Mouse (Mus musculus) neural tube, embryonic 13.5 days (tissue): Measurements from ENCODE around the gene Apon. TPM values are rescaled to one million over a fixed set of nuclear protein-coding genes. Genes with fewer than 3 reads are reported as not detected.

Experiments
- polyA plus RNA-seq: library from polyadenylated mRNA; unstranded; fragments of >200 nt; fragmentation: Nextera tagmentation; extraction: Ambion mirVana; gene quantifications from 2 replicates; pipeline ENCODE4 v1.2.1, GENCODE M21; 2015

Apon gene
- polyA plus RNA-seq, 1 experiment from 2014 or later = 0.32 TPM

Other genes with a start within 250 kb of the Apon start
- gene Hsd17b6, start 246.5 kb upstream of the Apon start, polyA plus RNA-seq = not detected in 2 replicates
- 32.1 and 35.9 TPM in 2 replicates for gene Prim1, start 238.9 kb upstream of the Apon start, polyA plus RNA-seq
- 612 and 618 TPM in 2 replicates for gene Naca, start 218.5 kb upstream of the Apon start, polyA plus RNA-seq
- gene Ptges3, start 195.1 kb upstream of the Apon start, polyA plus RNA-seq = 448 and 456 TPM in 2 replicates
- gene Atp5b, start 170.8 kb upstream of the Apon start, polyA plus RNA-seq = 2,119 and 2,171 TPM in 2 replicates
- gene Baz2a, start 162.5 kb upstream of the Apon start, polyA plus RNA-seq = 10.9 and 12.2 TPM in 2 replicates
- 12.4 and 12.7 TPM in 2 replicates for gene Rbms2, start 73.8 kb upstream of the Apon start, polyA plus RNA-seq
- gene Gls2, start 59.6 kb upstream of the Apon start, polyA plus RNA-seq = 1.1 and 1.7 TPM in 2 replicates
- 21.3 and 21.5 TPM in 2 replicates for gene Spryd4, start 42.3 kb upstream of the Apon start, polyA plus RNA-seq
- not detected in 2 replicates for gene Mip, start 28.3 kb upstream of the Apon start, polyA plus RNA-seq
- 24.0 and 31.2 TPM in 2 replicates for gene Timeless, start 22.0 kb upstream of the Apon start, polyA plus RNA-seq
- not detected in 2 replicates for gene Apof, start 14.6 kb downstream of the Apon start, polyA plus RNA-seq
- 22.6 and 23.7 TPM in 2 replicates for gene Stat2, start 16.5 kb downstream of the Apon start, polyA plus RNA-seq
- gene Il23a, start 44.7 kb downstream of the Apon start, polyA plus RNA-seq = 0.25 and 0.38 TPM in 2 replicates
- 22.2 and 24.3 TPM in 2 replicates for gene Pan2, start 49.2 kb downstream of the Apon start, polyA plus RNA-seq
- 221 and 241 TPM in 2 replicates for gene Cnpy2, start 68.4 kb downstream of the Apon start, polyA plus RNA-seq
- gene Cs, start 83.6 kb downstream of the Apon start, polyA plus RNA-seq = 228 and 239 TPM in 2 replicates
- 34.9 and 41.0 TPM in 2 replicates for gene Coq10a, start 114.9 kb downstream of the Apon start, polyA plus RNA-seq
- gene Ankrd52, start 123.0 kb downstream of the Apon start, polyA plus RNA-seq = 9.5 and 12.1 TPM in 2 replicates
- gene Slc39a5, start 147.1 kb downstream of the Apon start, polyA plus RNA-seq = not detected in 2 replicates
- 124 and 129 TPM in 2 replicates for gene Nabp2, start 157.4 kb downstream of the Apon start, polyA plus RNA-seq
- 73.4 and 74.3 TPM in 2 replicates for gene Rnf41, start 157.6 kb downstream of the Apon start, polyA plus RNA-seq
- gene Smarcc2, start 205.2 kb downstream of the Apon start, polyA plus RNA-seq = 176 and 184 TPM in 2 replicates
- 1,017 and 1,105 TPM in 2 replicates for gene Myl6, start 240.0 kb downstream of the Apon start, polyA plus RNA-seq
- gene Myl6b, start 244.6 kb downstream of the Apon start, polyA plus RNA-seq = 4.1 and 5.0 TPM in 2 replicates